23 mouse cellular contexts compared by ENCODE assay signal in genomic region chr2:172860593-172860992, GRCm38 (mm10).
"Had no signal": no experiment of that assay in that cellular context is flagged by ENCODE, and none has a peak within 500 bp of the region (broad histone marks: within the 10 kb centered on the region; RNA-seq: fewer than 3 reads in every experiment).

No protein-coding gene starts in this region.

- H3K4me3 ChIP-seq: kidney, embryonic 15.5 days; limb, embryonic 12.5 days; limb, embryonic 15.5 days; midbrain, embryonic 12.5 days; midbrain, embryonic 15.5 days; neural tube, embryonic 12.5 days; neural tube, embryonic 15.5 days had no signal

- H3K4me2 ChIP-seq: kidney, embryonic 15.5 days; limb, embryonic 12.5 days; limb, embryonic 15.5 days; liver, embryonic 11.5 days; lung, embryonic 14.5 days; midbrain, embryonic 12.5 days; midbrain, embryonic 15.5 days; neural tube, embryonic 12.5 days; neural tube, embryonic 15.5 days had no signal

- DNase-seq: kidney, postnatal 10 days; kidney, postnatal 36 days; layer of hippocampus, postnatal 36 days; left cerebral cortex, postnatal 4 days; liver, postnatal 0 days; lung, embryonic 14.5 days; right cerebral cortex, adult 18-20 months; right cerebral cortex, postnatal 14 days; right cerebral cortex, postnatal 4 days; thymus, adult 18-20 months; thymus, postnatal 36 days had no signal

- H3K27me3 ChIP-seq: kidney, embryonic 15.5 days; limb, embryonic 15.5 days; midbrain, embryonic 15.5 days; neural tube, embryonic 15.5 days had no signal

- H3K36me3 ChIP-seq: kidney, embryonic 15.5 days; limb, embryonic 12.5 days; limb, embryonic 15.5 days; midbrain, embryonic 12.5 days; midbrain, embryonic 15.5 days; neural tube, embryonic 12.5 days; neural tube, embryonic 15.5 days had no signal

- H3K9me3 ChIP-seq: limb, embryonic 15.5 days; midbrain, embryonic 12.5 days; midbrain, embryonic 15.5 days; neural tube, embryonic 12.5 days; neural tube, embryonic 15.5 days had no signal

- H3K27ac ChIP-seq: kidney, embryonic 15.5 days; limb, embryonic 12.5 days; limb, embryonic 15.5 days; liver, embryonic 14.5 days; macrophage; midbrain, embryonic 12.5 days; midbrain, embryonic 15.5 days; neural tube, embryonic 12.5 days; neural tube, embryonic 15.5 days; stomach, postnatal 0 days had no signal

- H3K9ac ChIP-seq: kidney, embryonic 15.5 days; limb, embryonic 12.5 days; limb, embryonic 15.5 days; liver, embryonic 14.5 days; liver, postnatal 0 days; lung, embryonic 14.5 days; midbrain, embryonic 12.5 days; midbrain, embryonic 15.5 days; neural tube, embryonic 12.5 days; neural tube, embryonic 15.5 days had no signal

- ATAC-seq: liver, postnatal 0 days; lung, postnatal 0 days; midbrain, embryonic 15.5 days had no signal
